Comparison of ENCODE assay signal across 8 mouse cellular contexts in the genomic region with DNA sequence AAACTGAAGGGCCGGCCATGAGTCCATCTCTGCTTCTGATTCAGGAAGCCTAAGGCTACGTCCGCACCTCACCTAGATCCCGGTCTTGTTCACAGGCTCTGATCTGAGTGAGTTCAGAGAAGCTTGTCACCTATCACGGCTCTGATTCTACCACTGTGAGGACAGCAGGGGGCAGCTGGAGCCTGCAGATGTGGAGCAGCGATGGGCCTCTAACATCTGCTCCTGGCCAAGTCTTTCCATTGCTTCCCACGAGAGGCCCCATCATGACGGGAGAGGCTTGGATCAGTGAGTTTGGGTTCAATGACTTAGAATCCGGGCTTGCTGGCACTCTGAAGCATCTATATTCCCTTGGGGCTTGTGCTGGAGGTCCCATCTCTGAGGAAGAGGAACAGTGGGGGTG. TPM values are rescaled to one million over a fixed set of nuclear protein-coding genes. Genes with fewer than 3 reads are reported as not detected.
DNase-seq lines count a peak whose midpoint lies in the region; ATAC-seq lines count a peak whose summit lies in the region.

No protein-coding gene starts in this region.

- no peak overlapping the region for H3K9ac ChIP-seq in midbrain, embryonic 16.5 days (ENCODE audit: low read depth, low read length)
- H3K9ac ChIP-seq in heart, embryonic 11.5 days (ENCODE audit: low read depth, low read length) = no peak overlapping the region
- no peak overlapping the region for H3K9ac ChIP-seq in midbrain, embryonic 11.5 days (ENCODE audit: low read length)

- H3K36me3 ChIP-seq in midbrain, embryonic 10.5 days = no peaks in the 10 kb centered on the region
- no peaks in the 10 kb centered on the region for H3K36me3 ChIP-seq in midbrain, embryonic 16.5 days (ENCODE audit: control insufficient read depth, insufficient read depth, low read length)
- no peaks in the 10 kb centered on the region for H3K36me3 ChIP-seq in heart, embryonic 11.5 days (ENCODE audit: control insufficient read depth, insufficient read depth, low read length)
- no peaks in the 10 kb centered on the region for H3K36me3 ChIP-seq in midbrain, embryonic 11.5 days (ENCODE audit: control insufficient read depth, insufficient read depth, low read length)

- H3K4me3 ChIP-seq in midbrain, embryonic 10.5 days = no peak overlapping the region
- no peak overlapping the region for H3K4me3 ChIP-seq in midbrain, embryonic 16.5 days (ENCODE audit: low read depth, low read length)
- no peak overlapping the region for H3K4me3 ChIP-seq in heart, embryonic 11.5 days (ENCODE audit: low read depth, low read length)
- H3K4me3 ChIP-seq in midbrain, embryonic 11.5 days (ENCODE audit: low read depth, low read length) = no peak overlapping the region

- H3K27ac ChIP-seq in midbrain, embryonic 10.5 days (replicated peaks) = no peak overlapping the region
- H3K27ac ChIP-seq in midbrain, embryonic 16.5 days (ENCODE audit: low read length) = no peak overlapping the region
- no peak overlapping the region for H3K27ac ChIP-seq in heart, embryonic 11.5 days (ENCODE audit: low read depth, low read length)
- no peak overlapping the region for H3K27ac ChIP-seq in midbrain, embryonic 11.5 days (ENCODE audit: low read depth, low read length)

- ATAC-seq in midbrain, embryonic 16.5 days = no peak
- 0 out of 2 replicates have a peak, but pooled peaks have one; percentile 50 for ATAC-seq in heart, embryonic 11.5 days (replicated peaks; ENCODE audit: insufficient number of reproducible peaks, low FRiP score, low TSS enrichment)
- ATAC-seq in midbrain, embryonic 11.5 days (ENCODE audit: low FRiP score) = no peak

- WGBS in midbrain, embryonic 10.5 days = 75% methylated on average over 9 of the region's 9 CpGs
- 67% methylated on average over 9 of the region's 9 CpGs for WGBS in midbrain, embryonic 16.5 days
- 50% methylated on average over 9 of the region's 9 CpGs for WGBS in heart, embryonic 11.5 days (ENCODE audit: insufficient replicate concordance)
- WGBS in midbrain, embryonic 11.5 days = 73% methylated on average over 9 of the region's 9 CpGs

- no peaks in the 10 kb centered on the region for H3K9me3 ChIP-seq in midbrain, embryonic 10.5 days (replicated peaks)
- H3K9me3 ChIP-seq in midbrain, embryonic 16.5 days (replicated peaks; ENCODE audit: control insufficient read depth, low read length, poor library complexity, severe bottlenecking) = no peaks in the 10 kb centered on the region
- no peaks in the 10 kb centered on the region for H3K9me3 ChIP-seq in heart, embryonic 11.5 days (replicated peaks; ENCODE audit: control insufficient read depth, low read length)
- H3K9me3 ChIP-seq in midbrain, embryonic 11.5 days (ENCODE audit: control insufficient read depth, low read length) = no peaks in the 10 kb centered on the region

- H3K27me3 ChIP-seq in midbrain, embryonic 10.5 days (ENCODE audit: low read depth, poor library complexity, severe bottlenecking) = peaks cover 7% of the 10 kb centered on the region; the same call in 1 of the 2 replicates
- no peaks in the 10 kb centered on the region for H3K27me3 ChIP-seq in midbrain, embryonic 16.5 days (ENCODE audit: control insufficient read depth, insufficient read depth, low read depth, low read length)
- H3K27me3 ChIP-seq in heart, embryonic 11.5 days (ENCODE audit: control insufficient read depth, insufficient read depth, low read length) = peaks cover 6% of the 10 kb centered on the region
- H3K27me3 ChIP-seq in midbrain, embryonic 11.5 days (ENCODE audit: control insufficient read depth, insufficient read depth, low read length) = no peaks in the 10 kb centered on the region

- no peak overlapping the region for H3K4me2 ChIP-seq in midbrain, embryonic 16.5 days (ENCODE audit: low read length)
- H3K4me2 ChIP-seq in heart, embryonic 11.5 days = no peak overlapping the region
- no peak overlapping the region for H3K4me2 ChIP-seq in midbrain, embryonic 11.5 days

- DNase-seq in midbrain, embryonic 10.5 days (ENCODE audit: low spot score) = peak; percentile 34
- DNase-seq in c-Kit-negative CD71-positive TER-119-positive erythroid progenitor cells, embryonic 14.5 days (ENCODE audit: low read depth, low spot score) = peak; percentile 44
- peak; percentile 80 to 86 for DNase-seq in kidney, postnatal 4 days
- peak; percentile 58 for DNase-seq in mesoderm, embryonic 11.5 days (ENCODE audit: low read depth, low spot score)
- no peak for DNase-seq in cerebellum, postnatal 14 days
- no peak for DNase-seq in midbrain, embryonic 11.5 days (ENCODE audit: low spot score, missing footprints)

- peaks cover 18% of the 10 kb centered on the region for H3K4me1 ChIP-seq in midbrain, embryonic 10.5 days
- H3K4me1 ChIP-seq in midbrain, embryonic 16.5 days (ENCODE audit: control insufficient read depth, insufficient read depth, low read length) = peaks cover 5% of the 10 kb centered on the region
- peaks cover 23% of the 10 kb centered on the region for H3K4me1 ChIP-seq in heart, embryonic 11.5 days (ENCODE audit: control insufficient read depth, insufficient read depth, low read length)
- H3K4me1 ChIP-seq in midbrain, embryonic 11.5 days (ENCODE audit: control insufficient read depth, insufficient read depth, low read length) = no peaks in the 10 kb centered on the region

RNA-seq across cellular contexts. Expression of a gene that starts 33.5 kb away (rescaled TPM):
- polyA plus RNA-seq in midbrain, embryonic 10.5 days (2016; fragmentation: Nextera tagmentation; extraction: Ambion mirVana) = 29.3 and 32.7 TPM in 2 replicates
- 48.9 and 50.8 TPM in 2 replicates for polyA plus RNA-seq in midbrain, embryonic 16.5 days (2015; fragmentation: Nextera tagmentation; extraction: Ambion mirVana)
- 17.0 and 18.4 TPM in 2 replicates for polyA plus RNA-seq in heart, embryonic 11.5 days (2014; fragmentation: Nextera tagmentation; extraction: Ambion mirVana)
- 34.9 and 36.5 TPM in 2 replicates for polyA plus RNA-seq in midbrain, embryonic 11.5 days (2014; fragmentation: Nextera tagmentation; extraction: Ambion mirVana)

RNA-seq across cellular contexts. Expression of a gene that starts 44.7 kb away (rescaled TPM):
- 62.1 and 64.1 TPM in 2 replicates for polyA plus RNA-seq in midbrain, embryonic 10.5 days (2016; fragmentation: Nextera tagmentation; extraction: Ambion mirVana)
- 42.1 and 43.3 TPM in 2 replicates for polyA plus RNA-seq in midbrain, embryonic 16.5 days (2015; fragmentation: Nextera tagmentation; extraction: Ambion mirVana)
- polyA plus RNA-seq in heart, embryonic 11.5 days (2014; fragmentation: Nextera tagmentation; extraction: Ambion mirVana) = 31.0 and 31.1 TPM in 2 replicates
- 49.4 and 52.9 TPM in 2 replicates for polyA plus RNA-seq in midbrain, embryonic 11.5 days (2014; fragmentation: Nextera tagmentation; extraction: Ambion mirVana)

Comparison
In these comparisons a context has a peak if more than half of its experiments do, and no peak if none do; other contexts are left out.
1. DNase-seq: peak in midbrain, embryonic 10.5 days (single experiment), c-Kit-negative CD71-positive TER-119-positive erythroid progenitor cells, embryonic 14.5 days (single experiment), kidney, postnatal 4 days (2 of 2) and mesoderm, embryonic 11.5 days (single experiment); none in cerebellum, postnatal 14 days (0 of 2) and midbrain, embryonic 11.5 days (single experiment).